Mouse (Mus musculus) embryo, embryonic 11.5 days (tissue): ENCODE data around the gene Olfr495.

Experiments used
- DNase-seq: peaks from one replicate; pipeline ENCODE4 v3.0.0-alpha.2; 2012; ENCODE audit warnings: low read depth, low spot score

Olfr495 gene

GRCm38 (mm10) chr7:108392867-108393266 lies at the start of gene Olfr495:
Gene Olfr495 (plus strand): TSS chr7:108393167.
- DNase-seq = no peak

GRCm38 (mm10) chr7:108346879-108347278 lies 46.1 kb upstream of the Olfr495 start, which contains the start of gene Olfr493:
Gene Olfr493 (minus strand): TSS chr7:108346979.
- DNase-seq = no peak

- no peak for DNase-seq
Observed at GRCm38 (mm10) chr7:108365035-108365434, 27.9 kb upstream of the Olfr495 start, which contains the start of gene Olfr494. Gene Olfr494 (plus strand): TSS chr7:108365335.

GRCm38 (mm10) chr7:108420121-108420520 lies 27.2 kb downstream of the Olfr495 start, which contains the start of gene Olfr497:
Gene Olfr497 (plus strand): TSS chr7:108420421.
- no peak for DNase-seq
